Mouse (Mus musculus) testis, adult 2 months (tissue): ENCODE results near the gene 4931428F04Rik. TPM values are rescaled to one million over a fixed set of nuclear protein-coding genes. Genes with fewer than 3 reads are reported as not detected.

Experiments
- H3K27ac ChIP-seq: fragments of 200-500 bp; 2 replicates; pipeline ENCODE4 v1.5.1; 2012; ENCODE audit warnings: low read depth, low read length; ENCODE audit not compliant: control insufficient read depth, insufficient read depth
- H3K27me3 ChIP-seq: fragments of 200-500 bp; 2 replicates; pipeline ENCODE4 v1.6.1; 2012; ENCODE audit warnings: mild to moderate bottlenecking, low read length, moderate library complexity; ENCODE audit not compliant: control insufficient read depth, insufficient read depth
- H3K36me3 ChIP-seq: fragments of 200-500 bp; 2 replicates; pipeline ENCODE4 v1.6.1; 2012; ENCODE audit warnings: mild to moderate bottlenecking, low read length; ENCODE audit not compliant: control insufficient read depth, insufficient read depth
- H3K4me1 ChIP-seq: fragments of 200-500 bp; 2 replicates; pipeline ENCODE4 v1.6.1; 2012; ENCODE audit warnings: low read length; ENCODE audit not compliant: control insufficient read depth, insufficient read depth
- H3K4me3 ChIP-seq: fragments of 200-500 bp; 2 replicates; pipeline ENCODE4 v1.5.1; 2012; ENCODE audit warnings: low read depth, mild to moderate bottlenecking, low read length, moderate library complexity, mixed read lengths; ENCODE audit not compliant: control insufficient read depth
- CTCF ChIP-seq: fragments of 200-500 bp; IDR thresholded peaks from 2 replicates; pipeline ENCODE4 v1.5.1; 2012; ENCODE audit warnings: low read depth, mild to moderate bottlenecking, inconsistent platforms, low read length, moderate library complexity; ENCODE audit not compliant: control insufficient read depth, insufficient read depth, insufficient replicate concordance
- POLR2A ChIP-seq: fragments of 200-500 bp; IDR thresholded peaks from 2 replicates; pipeline ENCODE4 v1.6.1; 2012; ENCODE audit warnings: low read depth, mild to moderate bottlenecking, inconsistent platforms, low read length, moderate library complexity; ENCODE audit not compliant: control insufficient read depth
- polyA plus RNA-seq: library from polyadenylated mRNA; depleted of rRNA; stranded (reverse); fragments of >200 nt; gene quantifications from 2 replicates; pipeline ENCODE4 v1.2.3, GENCODE M21; 2012

4931428F04Rik gene
- polyA plus RNA-seq, 1 experiment: 78.2 TPM

- no peaks in the 10 kb centered on the region for H3K36me3 ChIP-seq
- no peaks in the 10 kb centered on the region for H3K27me3 ChIP-seq
- no peak overlapping the region for H3K4me3 ChIP-seq
- TF ChIP-seq POLR2A (no peak), CTCF (no peak)
- H3K27ac ChIP-seq: no peak overlapping the region
- peaks cover 18% of the 10 kb centered on the region for H3K4me1 ChIP-seq
These were observed 26.3 kb downstream of the 4931428F04Rik start for GRCm38 (mm10) chr8:105263244-105263912.

GRCm38 (mm10) chr8:105261326-105261980, 28.2 kb downstream of the 4931428F04Rik start:
- no peaks in the 10 kb centered on the region for H3K36me3 ChIP-seq
- peaks cover 14% of the 10 kb centered on the region for H3K4me1 ChIP-seq
- no peaks in the 10 kb centered on the region for H3K27me3 ChIP-seq
- H3K4me3 ChIP-seq: no peak overlapping the region
- no peak for TF ChIP-seq POLR2A
- H3K27ac ChIP-seq: no peak overlapping the region

- Histone ChIP-seq H3K27me3 (no peaks in the 10 kb centered on the region), H3K4me3 (no peak overlapping the region), H3K27ac (no peak overlapping the region), H3K36me3 (no peaks in the 10 kb centered on the region), H3K4me1 (peaks cover 14% of the 10 kb centered on the region)
- TF ChIP-seq CTCF (no peak), POLR2A (no peak)
These were observed 29.1 kb downstream of the 4931428F04Rik start for GRCm38 (mm10) chr8:105260371-105261099.

- peaks cover 17% of the 10 kb centered on the region for H3K4me1 ChIP-seq
- TF ChIP-seq CTCF (peak; percentile 98), POLR2A (0 out of 2 replicates have a peak, but pooled peaks have one; percentile 19)
- H3K4me3 ChIP-seq: peak overlapping the region; percentile 30
- no peaks in the 10 kb centered on the region for H3K27me3 ChIP-seq
- H3K27ac ChIP-seq: no peak overlapping the region
- no peaks in the 10 kb centered on the region for H3K36me3 ChIP-seq
These were observed 29.8 kb downstream of the 4931428F04Rik start for GRCm38 (mm10) chr8:105259721-105260320.

DNA sequence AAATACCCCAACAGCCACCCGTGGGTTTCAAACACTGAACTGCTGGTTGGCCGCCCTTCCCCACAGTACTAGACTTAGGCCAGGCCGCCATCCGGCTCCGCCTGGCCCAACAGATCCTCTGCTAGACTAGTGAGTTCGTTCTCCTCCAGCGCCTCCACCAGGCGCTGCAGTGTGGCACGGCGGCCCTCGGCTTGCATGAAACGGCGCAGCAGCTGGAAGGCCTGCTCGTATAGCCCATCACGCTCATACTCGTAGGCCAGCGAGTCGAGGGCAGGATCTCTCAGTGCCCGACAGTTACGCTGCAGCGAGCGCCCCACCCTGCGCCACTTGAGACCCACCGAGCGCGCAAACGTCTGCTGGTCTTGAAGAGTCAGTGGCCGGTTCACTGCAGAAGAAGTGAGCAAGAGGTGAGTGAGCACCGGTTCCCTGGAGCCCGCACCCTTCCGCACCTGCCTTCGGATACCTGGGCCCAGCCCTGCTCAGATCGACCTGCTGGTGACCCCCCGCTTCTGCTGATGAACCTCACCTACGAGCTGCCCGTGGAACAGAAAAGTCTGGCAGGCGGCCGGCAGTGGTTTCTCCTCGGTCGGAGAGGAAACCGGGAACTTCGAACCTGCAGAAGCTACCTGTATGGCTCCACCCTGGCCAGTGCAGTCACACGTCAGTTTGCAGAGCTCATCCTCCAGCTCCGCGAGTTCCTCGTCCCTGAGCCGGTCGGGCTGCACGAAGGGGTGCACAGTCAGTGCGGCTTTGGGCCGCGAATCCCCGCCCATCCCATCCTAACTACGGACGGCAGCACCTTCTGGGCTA, 30.5 kb downstream of the 4931428F04Rik start:
- no peak overlapping the region for H3K27ac ChIP-seq
- peak overlapping the region; percentile 30 for H3K4me3 ChIP-seq

DNA sequence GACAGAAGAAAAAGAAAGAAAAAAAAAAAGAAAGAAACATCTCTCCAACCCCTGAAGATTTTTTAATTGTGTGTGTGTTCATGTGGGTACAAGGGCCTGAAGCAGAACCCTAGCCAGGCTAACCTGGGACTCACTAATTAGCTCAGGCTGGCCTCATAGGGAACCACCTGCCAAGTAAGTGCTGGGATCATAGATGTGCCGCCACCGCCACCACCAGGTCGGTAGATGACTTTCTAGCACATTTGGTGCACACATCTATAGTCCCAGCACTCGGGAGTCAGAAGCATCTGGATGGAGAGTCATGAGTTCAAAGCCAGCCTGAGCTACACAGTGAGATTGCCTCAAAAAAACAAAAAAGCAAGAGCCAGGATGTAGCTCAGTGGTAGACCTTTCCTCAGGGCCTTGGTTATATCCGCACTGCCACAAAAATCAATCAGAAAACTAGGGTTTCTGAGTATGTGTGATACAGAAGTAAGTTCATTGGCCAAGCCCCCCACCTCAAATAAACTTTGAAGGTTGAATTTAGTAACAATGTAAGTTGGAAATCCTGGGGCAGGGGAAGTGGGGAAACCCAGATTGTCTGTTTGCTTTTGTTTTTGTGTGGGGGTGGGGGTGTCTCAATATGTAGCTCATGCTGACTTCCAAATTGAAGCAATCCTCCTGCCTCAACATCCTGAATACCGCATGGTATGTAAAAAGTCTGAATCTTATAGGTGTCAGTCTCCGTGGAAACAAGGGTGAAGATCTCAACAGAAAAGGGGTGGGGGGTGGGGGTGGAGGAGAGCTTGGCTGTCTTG, 32.1 kb downstream of the 4931428F04Rik start:
- Histone ChIP-seq H3K4me1 (peaks cover 29% of the 10 kb centered on the region), H3K36me3 (no peaks in the 10 kb centered on the region), H3K27me3 (no peaks in the 10 kb centered on the region), H3K4me3 (no peak overlapping the region), H3K27ac (no peak overlapping the region)
- no peak for TF ChIP-seq POLR2A
- TF ChIP-seq CTCF: no peak

More for the DNA sequence above, 30.5 kb downstream of the 4931428F04Rik start:
- TF ChIP-seq CTCF: no peak
- no peak for TF ChIP-seq POLR2A
- Histone ChIP-seq H3K36me3 (no peaks in the 10 kb centered on the region), H3K4me1 (peaks cover 24% of the 10 kb centered on the region), H3K27me3 (no peaks in the 10 kb centered on the region)
